Mouse (Mus musculus): Measurements from ENCODE around the gene Zbtb43. TPM values are rescaled to one million over a fixed set of nuclear protein-coding genes. Genes with fewer than 3 reads are reported as not detected.

Gene Zbtb43
- polyA plus RNA-seq, 1 experiment = 5.6 TPM

DNA sequence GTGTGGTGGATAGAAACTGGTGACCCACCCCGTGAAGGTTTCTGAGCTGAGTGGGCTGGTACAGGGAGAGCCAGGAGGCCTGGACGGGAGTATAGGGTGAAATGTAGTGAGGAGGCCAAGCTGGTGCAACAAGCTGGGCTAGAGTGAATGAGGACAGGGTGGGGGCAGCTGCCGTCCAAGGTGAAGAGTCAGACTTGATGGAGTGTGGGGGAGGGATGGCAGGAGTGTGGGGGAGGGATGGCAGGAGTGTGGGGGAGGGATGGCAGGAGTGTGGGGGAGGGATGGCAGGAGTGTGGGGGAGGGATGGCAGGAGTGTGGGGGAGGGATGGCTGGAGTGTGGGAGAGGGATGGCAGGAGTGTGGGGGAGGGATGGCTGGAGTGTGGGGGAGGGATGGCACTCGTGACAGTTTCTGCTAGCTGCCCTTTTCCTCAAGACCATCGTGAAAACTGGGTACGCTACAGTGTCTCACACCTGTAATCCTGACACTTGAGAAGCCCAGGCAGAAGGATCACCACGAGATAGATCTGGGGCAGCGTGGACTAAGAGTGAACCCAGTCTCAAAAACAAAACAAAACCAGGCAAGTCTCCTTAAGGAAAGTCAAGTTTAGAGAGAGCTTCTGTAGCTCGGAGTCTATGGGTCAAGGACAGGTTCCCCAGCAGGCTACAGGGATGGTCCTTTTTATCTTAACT, 28.2 kb downstream of the Zbtb43 start:
- Histone ChIP-seq H3K27ac (ENCODE audit: insufficient read depth, low read length) (no peak overlapping the region), H3K36me3 (ENCODE audit: control insufficient read depth, insufficient read depth, low read length) (no peaks in the 10 kb centered on the region), H3K27me3 (ENCODE audit: control insufficient read depth, insufficient read depth, low read length) (no peaks in the 10 kb centered on the region), H3K4me3 (ENCODE audit: extremely low read depth, insufficient read depth, insufficient read length) (no peak overlapping the region), H3K4me1 (ENCODE audit: control insufficient read depth, insufficient read depth, insufficient read length) (no peaks in the 10 kb centered on the region)
- WGBS = 42% methylated on average over 9 of the region's 9 CpGs
- DNase-seq (ENCODE audit: low read depth in 1 of 2, low spot score in 2 of 2) = no peak
- no peak for TF ChIP-seq CTCF (IDR thresholded peaks at IDR 0.05; ENCODE audit: extremely low read depth, insufficient read depth, insufficient read length, insufficient replicate concordance)
- no peak for TF ChIP-seq POLR2A (IDR thresholded peaks at IDR 0.05; ENCODE audit: low read depth, low read length)

DNA sequence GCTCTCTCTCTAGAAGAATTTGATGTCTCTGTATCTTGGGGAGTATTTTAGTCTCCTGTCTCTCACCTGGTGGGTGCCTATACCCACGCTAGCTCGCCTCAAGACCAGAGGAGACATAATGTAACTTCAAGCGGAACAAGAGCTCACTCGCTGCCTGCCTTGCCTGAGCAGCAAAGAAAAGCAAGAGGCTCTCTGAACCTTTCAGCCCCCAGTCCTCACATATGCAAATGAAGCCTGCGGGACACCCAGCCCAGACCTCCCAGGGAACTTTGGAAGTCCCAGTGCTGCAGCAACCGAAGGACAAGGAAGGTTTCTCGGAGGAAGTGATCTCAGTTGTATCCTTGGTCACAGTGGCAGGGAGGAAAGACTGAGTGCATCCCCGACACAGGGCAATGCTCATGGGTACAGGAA, 28.9 kb downstream of the Zbtb43 start:
- no peaks in the 10 kb centered on the region for H3K27me3 ChIP-seq (ENCODE audit: control insufficient read depth, insufficient read depth, low read length)
- DNase-seq (ENCODE audit: low read depth in 1 of 2, low spot score in 2 of 2) = no peak
- H3K36me3 ChIP-seq (ENCODE audit: control insufficient read depth, insufficient read depth, low read length) = no peaks in the 10 kb centered on the region
- TF ChIP-seq POLR2A (IDR thresholded peaks at IDR 0.05; ENCODE audit: low read depth, low read length) = no peak
- TF ChIP-seq CTCF (IDR thresholded peaks at IDR 0.05; ENCODE audit: extremely low read depth, insufficient read depth, insufficient read length, insufficient replicate concordance) = no peak
- H3K4me1 ChIP-seq (ENCODE audit: control insufficient read depth, insufficient read depth, insufficient read length) = no peaks in the 10 kb centered on the region
- H3K27ac ChIP-seq (ENCODE audit: insufficient read depth, low read length) = no peak overlapping the region
- 37% methylated on average over 8 of the region's 8 CpGs for WGBS
- no peak overlapping the region for H3K4me3 ChIP-seq (ENCODE audit: extremely low read depth, insufficient read depth, insufficient read length)

DNA sequence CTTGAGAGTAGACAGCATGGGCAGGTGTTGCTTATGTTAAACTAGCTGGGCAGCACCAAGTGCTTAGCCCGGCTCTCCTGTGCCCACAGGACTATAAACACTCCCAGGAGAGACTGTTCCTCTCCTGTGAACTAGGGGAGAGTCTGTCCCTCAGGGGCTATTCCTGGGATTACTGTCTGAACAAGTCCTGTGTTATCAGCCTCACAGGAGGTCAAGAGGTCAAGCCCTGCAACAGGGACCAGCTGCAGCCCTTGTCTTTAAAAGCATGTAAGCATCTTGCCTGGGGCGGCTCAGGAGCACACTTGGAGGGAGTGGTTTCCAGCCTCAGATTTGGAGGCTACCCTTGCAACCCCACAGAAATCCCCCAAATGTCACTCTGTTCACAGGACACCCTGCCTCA, 30.0 kb downstream of the Zbtb43 start:
- TF ChIP-seq POLR2A (IDR thresholded peaks at IDR 0.05; ENCODE audit: low read depth, low read length) (no peak), CTCF (IDR thresholded peaks at IDR 0.05; ENCODE audit: extremely low read depth, insufficient read depth, insufficient read length, insufficient replicate concordance) (no peak)
- Histone ChIP-seq H3K27me3 (ENCODE audit: control insufficient read depth, insufficient read depth, low read length) (no peaks in the 10 kb centered on the region), H3K4me1 (ENCODE audit: control insufficient read depth, insufficient read depth, insufficient read length) (no peaks in the 10 kb centered on the region), H3K27ac (ENCODE audit: insufficient read depth, low read length) (no peak overlapping the region), H3K36me3 (ENCODE audit: control insufficient read depth, insufficient read depth, low read length) (no peaks in the 10 kb centered on the region), H3K4me3 (ENCODE audit: extremely low read depth, insufficient read depth, insufficient read length) (no peak overlapping the region)
- DNase-seq (ENCODE audit: low read depth in 1 of 2, low spot score in 2 of 2) = no peak
- WGBS = 88% methylated on average over 2 of the region's 2 CpGs

DNA sequence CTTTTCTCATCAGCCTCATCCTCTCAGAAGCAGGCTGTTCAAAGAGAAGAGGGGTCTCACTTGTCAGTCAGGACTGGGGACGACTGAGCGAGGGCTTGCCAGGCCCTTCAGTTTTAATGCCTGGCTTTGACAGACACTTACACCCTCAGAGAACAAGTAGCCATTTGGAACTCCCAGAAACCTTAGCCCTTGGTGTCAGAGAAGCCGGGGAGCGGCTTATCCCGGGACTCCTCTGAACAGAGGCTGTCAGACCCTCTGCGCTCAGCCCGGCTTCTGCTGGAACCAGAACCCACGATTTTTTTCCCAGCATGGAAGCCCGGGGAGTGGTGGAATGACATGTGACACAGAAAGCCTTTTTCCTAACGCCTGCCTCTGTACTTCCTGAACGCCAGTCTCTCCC, 31.2 kb downstream of the Zbtb43 start:
- Histone ChIP-seq H3K27me3 (ENCODE audit: control insufficient read depth, insufficient read depth, low read length) (no peaks in the 10 kb centered on the region), H3K4me3 (ENCODE audit: extremely low read depth, insufficient read depth, insufficient read length) (no peak overlapping the region), H3K27ac (ENCODE audit: insufficient read depth, low read length) (no peak overlapping the region), H3K4me1 (ENCODE audit: control insufficient read depth, insufficient read depth, insufficient read length) (no peaks in the 10 kb centered on the region), H3K36me3 (ENCODE audit: control insufficient read depth, insufficient read depth, low read length) (no peaks in the 10 kb centered on the region)
- 84% methylated on average over 11 of the region's 11 CpGs for WGBS
- TF ChIP-seq CTCF (IDR thresholded peaks at IDR 0.05; ENCODE audit: extremely low read depth, insufficient read depth, insufficient read length, insufficient replicate concordance) (no peak), POLR2A (IDR thresholded peaks at IDR 0.05; ENCODE audit: low read depth, low read length) (no peak)
- no peak for DNase-seq (ENCODE audit: low read depth in 1 of 2, low spot score in 2 of 2)

DNA sequence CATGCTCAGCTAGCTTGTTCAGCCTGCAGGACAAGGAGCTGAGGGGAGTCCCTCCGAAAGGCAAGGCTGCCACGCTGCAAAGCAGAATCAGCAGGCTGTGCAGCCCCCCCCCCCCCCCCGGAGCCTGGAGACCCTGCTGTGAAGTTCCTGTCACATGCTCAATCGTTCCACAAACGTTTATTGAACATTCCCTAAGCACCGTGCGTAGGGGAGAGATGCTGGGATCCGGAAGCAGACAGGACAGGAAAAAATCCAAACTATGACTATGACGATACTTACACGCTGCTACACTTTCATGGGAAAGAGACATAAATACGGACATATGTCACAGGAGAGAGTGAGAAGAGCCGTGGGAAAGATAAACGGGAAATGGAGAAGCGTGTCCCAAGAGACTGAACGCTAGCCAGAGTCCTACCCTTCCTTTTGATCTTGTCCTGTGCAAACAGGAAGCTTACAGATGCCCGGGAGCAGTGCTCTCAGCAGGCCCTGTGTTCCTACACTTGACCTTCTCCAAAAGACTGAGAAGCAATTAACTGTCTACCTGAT, 32.3 kb downstream of the Zbtb43 start:
- TF ChIP-seq POLR2A (IDR thresholded peaks at IDR 0.05; ENCODE audit: low read depth, low read length) (no peak), CTCF (IDR thresholded peaks at IDR 0.05; ENCODE audit: extremely low read depth, insufficient read depth, insufficient read length, insufficient replicate concordance) (no peak)
- H3K4me3 ChIP-seq (ENCODE audit: extremely low read depth, insufficient read depth, insufficient read length) = no peak overlapping the region
- DNase-seq (ENCODE audit: low read depth in 1 of 2, low spot score in 2 of 2) = no peak
- H3K36me3 ChIP-seq (ENCODE audit: control insufficient read depth, insufficient read depth, low read length) = no peaks in the 10 kb centered on the region
- 21% methylated on average over 16 of the region's 16 CpGs for WGBS
- H3K27ac ChIP-seq (ENCODE audit: insufficient read depth, low read length) = no peak overlapping the region
- H3K27me3 ChIP-seq (ENCODE audit: control insufficient read depth, insufficient read depth, low read length) = no peaks in the 10 kb centered on the region
- H3K4me1 ChIP-seq (ENCODE audit: control insufficient read depth, insufficient read depth, insufficient read length) = no peaks in the 10 kb centered on the region

DNA sequence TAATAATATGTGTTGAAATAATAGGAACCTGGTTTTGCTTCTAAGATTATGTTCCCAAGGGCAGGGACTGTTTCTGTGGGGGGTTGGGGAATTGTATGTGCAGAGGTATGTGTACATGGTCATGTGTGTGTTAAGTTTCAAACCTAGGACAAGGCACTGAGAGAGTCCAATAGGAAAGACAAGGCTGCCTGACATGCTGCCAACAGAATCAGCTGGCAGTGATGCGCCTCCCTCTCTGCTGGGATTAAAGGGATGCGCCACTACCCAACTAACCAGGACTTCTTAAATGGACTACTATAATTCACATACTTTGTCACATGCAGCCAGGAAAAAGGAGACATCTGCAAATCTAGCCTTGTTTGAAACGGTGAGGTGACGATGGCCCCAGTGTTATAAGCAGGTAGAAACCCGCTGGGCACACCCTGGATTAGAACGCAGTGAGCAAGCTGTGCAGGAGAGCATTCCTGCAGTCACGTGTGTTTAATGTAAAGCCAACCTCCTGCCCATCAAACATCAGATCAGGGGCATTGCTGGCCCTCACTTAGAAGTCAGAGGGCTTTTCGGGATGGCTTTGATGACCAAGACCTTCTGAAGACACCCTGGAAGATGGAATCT, 33.2 kb downstream of the Zbtb43 start:
- H3K4me3 ChIP-seq (ENCODE audit: extremely low read depth, insufficient read depth, insufficient read length) = no peak overlapping the region
- DNase-seq (ENCODE audit: low read depth in 1 of 2, low spot score in 2 of 2) = no peak
- no peak for TF ChIP-seq POLR2A (IDR thresholded peaks at IDR 0.05; ENCODE audit: low read depth, low read length)
- no peak for TF ChIP-seq CTCF (IDR thresholded peaks at IDR 0.05; ENCODE audit: extremely low read depth, insufficient read depth, insufficient read length, insufficient replicate concordance)
- 80% methylated on average over 8 of the region's 8 CpGs for WGBS
- H3K4me1 ChIP-seq (ENCODE audit: control insufficient read depth, insufficient read depth, insufficient read length) = no peaks in the 10 kb centered on the region
- H3K36me3 ChIP-seq (ENCODE audit: control insufficient read depth, insufficient read depth, low read length) = no peaks in the 10 kb centered on the region
- H3K27me3 ChIP-seq (ENCODE audit: control insufficient read depth, insufficient read depth, low read length) = no peaks in the 10 kb centered on the region
- no peak overlapping the region for H3K27ac ChIP-seq (ENCODE audit: insufficient read depth, low read length)

DNA sequence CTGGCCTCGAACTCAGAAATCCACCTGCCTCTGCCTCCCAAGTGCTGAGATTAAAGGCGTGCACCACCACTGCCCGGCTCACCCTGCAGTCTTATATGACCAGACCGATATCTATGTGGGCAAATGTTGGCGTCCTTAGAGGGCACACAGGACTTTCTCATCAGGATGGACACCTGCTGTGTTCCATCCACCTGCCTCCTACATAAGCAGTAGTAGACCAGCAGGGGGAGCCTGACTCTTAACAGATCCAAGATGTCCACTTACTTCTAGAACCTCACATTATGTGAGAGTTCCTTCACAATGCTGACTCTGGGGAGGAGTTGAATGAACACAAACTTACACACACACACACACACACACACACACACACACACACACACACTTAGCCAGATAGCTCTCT, 35.5 kb downstream of the Zbtb43 start:
- 82% methylated on average over 5 of the region's 5 CpGs for WGBS
- peak; percentile 37 to 55 for DNase-seq (ENCODE audit: low read depth in 1 of 2, low spot score in 2 of 2)

More for the DNA sequence above, 35.5 kb downstream of the Zbtb43 start:
- Histone ChIP-seq H3K4me3 (ENCODE audit: extremely low read depth, insufficient read depth, insufficient read length) (no peak overlapping the region), H3K36me3 (ENCODE audit: control insufficient read depth, insufficient read depth, low read length) (no peaks in the 10 kb centered on the region), H3K4me1 (ENCODE audit: control insufficient read depth, insufficient read depth, insufficient read length) (no peaks in the 10 kb centered on the region; the same call in 1 of the 2 replicates), H3K27me3 (ENCODE audit: control insufficient read depth, insufficient read depth, low read length) (no peaks in the 10 kb centered on the region), H3K27ac (ENCODE audit: insufficient read depth, low read length) (no peak overlapping the region)
- TF ChIP-seq POLR2A (IDR thresholded peaks at IDR 0.05; ENCODE audit: low read depth, low read length) = no peak
- 0 out of 2 replicates have a peak, but pooled peaks have one; percentile 13 for TF ChIP-seq CTCF (IDR thresholded peaks at IDR 0.05; ENCODE audit: extremely low read depth, insufficient read depth, insufficient read length, insufficient replicate concordance)
